Mouse (Mus musculus) ES-CJ7 (cell line): ENCODE results near the gene Krt6a.
"Not testable (repeated sequence)": the region's sequence is repeated elsewhere in the genome, so short reads cannot be mapped to it uniquely, and the experiment has no call there.

Source experiments
- DNase-seq: peaks from one replicate; pipeline ENCODE4 v3.0.0; 2011; ENCODE audit warnings: low read depth, low spot score

Gene Krt6a

GRCm38 (mm10) chr15:101694207-101694606 is at the start of gene Krt6a:
Krt6a (minus strand) TSS chr15:101694307.
- no peak for DNase-seq

- DNase-seq = peak; percentile 5
These were observed 48.6 kb upstream of the Krt6a start, which contains the start of gene Krt71 for GRCm38 (mm10) chr15:101742711-101743110. Krt71 (minus strand) TSS chr15:101743109.

DNA sequence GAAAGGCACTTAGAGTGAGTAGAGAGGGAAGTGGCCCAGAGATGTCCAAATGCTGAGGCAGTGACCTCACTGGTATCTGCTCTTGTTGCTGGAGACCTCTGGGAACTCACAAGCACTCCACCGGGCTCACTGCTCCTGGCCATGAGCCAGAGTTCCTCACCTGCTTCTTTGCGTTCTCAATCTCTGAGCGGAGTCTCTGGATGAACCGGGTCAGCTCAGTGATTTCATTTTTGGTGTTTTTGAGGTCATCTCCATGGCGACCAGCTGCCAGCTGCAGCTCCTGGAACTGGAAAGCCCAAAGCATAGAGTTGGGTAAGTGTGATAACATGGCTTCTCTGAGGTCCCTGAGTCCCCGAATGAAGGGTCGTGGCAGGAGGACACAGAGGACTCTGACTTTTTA is 43.7 kb upstream of the Krt6a start:
- DNase-seq = no peak

DNA sequence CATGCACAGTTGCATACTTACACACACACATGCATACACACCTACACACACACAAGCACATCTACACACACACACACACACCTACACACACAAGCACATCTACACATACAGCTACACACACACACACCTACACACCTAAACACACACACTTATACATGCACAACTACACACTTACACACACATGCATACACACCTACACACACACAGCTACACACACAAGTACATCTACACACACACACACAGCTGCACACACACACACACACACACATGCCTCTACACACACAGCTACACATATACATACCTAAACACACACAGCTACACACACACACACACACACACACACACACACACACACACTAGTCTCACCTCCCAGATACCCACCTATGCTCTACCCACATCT is 36.5 kb upstream of the Krt6a start:
- DNase-seq = no peak

DNA sequence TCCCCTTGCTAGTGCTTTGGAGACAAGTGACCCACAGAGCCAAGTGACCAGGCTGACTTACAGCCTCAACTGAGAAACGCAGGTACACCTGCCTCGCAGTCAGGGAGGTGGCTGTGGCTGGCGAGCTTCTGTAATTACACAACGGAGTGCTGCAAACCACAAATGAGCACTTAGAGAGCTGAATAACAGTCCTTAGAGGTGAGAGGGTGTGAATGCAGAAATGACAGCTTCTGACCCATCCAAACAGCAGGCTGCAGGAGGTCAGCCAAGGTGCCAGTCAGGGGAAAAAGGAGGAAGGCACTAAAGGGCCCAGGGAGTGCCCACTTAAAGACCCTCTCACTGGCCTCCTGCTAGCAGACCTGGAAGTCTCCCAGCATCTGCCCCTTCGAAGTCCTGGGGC is 30.6 kb upstream of the Krt6a start:
- DNase-seq = no peak

- no peak for DNase-seq
These were observed 21.7 kb upstream of the Krt6a start for GRCm38 (mm10) chr15:101715831-101716230.

GRCm38 (mm10) chr15:101714356-101714755 is 20.2 kb upstream of the Krt6a start:
- DNase-seq = no peak

DNA sequence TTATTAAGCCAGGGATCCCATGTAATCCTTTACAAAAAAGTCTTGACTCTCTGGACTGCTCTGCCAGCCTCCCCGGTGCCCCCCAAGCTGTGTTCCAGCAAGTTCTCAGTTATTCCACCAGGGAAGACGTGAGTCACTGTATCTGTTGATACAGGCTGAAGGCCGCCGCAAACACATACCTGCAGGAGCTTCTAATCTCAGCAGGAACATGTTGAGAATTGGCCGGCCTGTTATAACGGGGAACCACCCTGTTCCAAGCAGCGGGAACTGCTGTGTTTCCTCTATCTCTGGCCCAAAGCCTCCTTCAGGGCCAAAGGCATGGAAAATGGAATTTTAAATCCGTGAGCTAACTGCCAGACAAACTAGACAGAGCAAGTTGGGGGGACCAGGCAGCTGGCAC is 19.6 kb upstream of the Krt6a start:
- no peak for DNase-seq

GRCm38 (mm10) chr15:101712720-101713119 is 18.6 kb upstream of the Krt6a start, which contains the start of gene Krt5:
Krt5 (minus strand) TSS chr15:101712898.
- no peak for DNase-seq

DNA sequence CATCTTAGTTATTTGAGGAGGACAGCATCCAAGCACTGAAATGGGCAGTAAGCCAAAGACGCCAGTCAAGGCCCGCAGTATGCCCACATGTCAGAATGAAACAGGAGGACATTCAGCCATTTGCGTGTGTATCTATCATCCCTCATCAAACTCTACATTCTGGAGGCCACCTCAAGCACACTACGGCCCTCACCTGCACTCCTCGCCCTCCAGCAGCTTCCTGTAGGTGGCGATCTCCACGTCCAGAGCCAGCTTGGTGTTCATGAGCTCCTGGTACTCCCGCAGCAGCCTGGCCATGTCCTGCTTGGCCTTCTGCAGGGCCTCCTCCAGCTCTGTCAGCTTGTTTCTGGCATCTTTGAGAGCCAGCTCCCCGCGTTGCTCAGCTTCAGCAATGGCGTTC is 14.6 kb upstream of the Krt6a start:
- DNase-seq = peak; percentile 15

GRCm38 (mm10) chr15:101707454-101707853 is 13.3 kb upstream of the Krt6a start:
- DNase-seq = no peak

DNA sequence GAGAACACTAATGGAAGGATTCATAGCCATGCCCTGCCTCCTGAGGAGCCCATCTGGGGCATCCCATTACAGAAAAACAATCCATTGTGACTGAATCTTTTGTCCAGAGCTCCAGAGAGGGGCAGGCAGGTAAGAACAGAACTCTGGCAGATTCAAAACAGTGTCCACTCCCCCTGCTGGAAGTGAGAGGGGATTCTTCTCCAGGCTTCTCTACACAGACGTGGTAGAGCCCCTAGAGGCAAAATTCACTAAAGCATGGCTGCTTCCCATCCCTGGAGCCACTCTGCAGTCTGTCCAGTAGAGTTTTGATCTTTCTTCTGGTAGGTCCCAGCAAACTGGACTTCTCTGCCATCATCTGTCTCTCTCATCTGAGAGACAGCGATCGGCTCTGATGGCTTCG is 10.0 kb upstream of the Krt6a start:
- peak; percentile 76 for DNase-seq

DNA sequence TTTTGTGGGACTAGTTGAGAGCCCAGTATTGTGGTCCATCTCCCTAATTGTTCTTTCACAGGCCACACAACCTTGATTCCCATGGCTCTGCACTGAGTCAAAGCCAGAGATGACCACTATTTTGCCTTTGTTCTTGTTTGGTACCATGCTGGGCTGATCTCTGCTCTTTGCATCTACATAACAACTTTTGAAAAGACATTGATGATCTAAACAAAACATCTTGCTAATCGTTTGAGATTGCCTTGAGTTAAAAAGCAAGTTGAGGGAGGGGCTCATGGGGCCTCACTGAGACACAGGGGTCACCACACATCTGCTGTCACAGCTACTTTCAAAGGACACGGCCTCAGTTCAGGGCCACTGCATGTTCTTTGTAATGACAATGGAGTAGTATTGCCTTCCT is 8.3 kb upstream of the Krt6a start:
- DNase-seq = peak; percentile 39

GRCm38 (mm10) chr15:101699866-101700265 is 5.8 kb upstream of the Krt6a start:
- no peak for DNase-seq

DNA sequence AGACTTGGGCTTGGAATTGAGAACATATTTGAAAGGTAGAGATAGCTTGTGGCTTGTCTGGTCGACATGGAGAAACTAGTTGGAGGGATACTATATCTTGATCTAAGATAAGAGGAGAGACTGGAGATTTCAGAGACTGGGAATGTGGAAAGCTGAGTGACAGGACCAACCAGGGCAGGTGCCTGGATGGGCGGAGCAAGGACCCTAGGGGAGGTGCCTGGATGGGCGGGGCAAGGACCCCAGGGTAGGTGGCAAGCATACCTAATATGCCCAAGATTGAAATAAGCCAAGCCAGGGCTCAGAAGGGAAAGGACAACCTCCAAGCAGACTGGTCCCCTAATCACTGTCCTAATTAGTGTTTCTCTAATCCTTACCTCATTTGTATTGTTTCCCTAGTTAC is 5.1 kb upstream of the Krt6a start:
- DNase-seq = no peak

- DNase-seq = no peak
These were observed 3.5 kb upstream of the Krt6a start for GRCm38 (mm10) chr15:101697326-101698188.

DNA sequence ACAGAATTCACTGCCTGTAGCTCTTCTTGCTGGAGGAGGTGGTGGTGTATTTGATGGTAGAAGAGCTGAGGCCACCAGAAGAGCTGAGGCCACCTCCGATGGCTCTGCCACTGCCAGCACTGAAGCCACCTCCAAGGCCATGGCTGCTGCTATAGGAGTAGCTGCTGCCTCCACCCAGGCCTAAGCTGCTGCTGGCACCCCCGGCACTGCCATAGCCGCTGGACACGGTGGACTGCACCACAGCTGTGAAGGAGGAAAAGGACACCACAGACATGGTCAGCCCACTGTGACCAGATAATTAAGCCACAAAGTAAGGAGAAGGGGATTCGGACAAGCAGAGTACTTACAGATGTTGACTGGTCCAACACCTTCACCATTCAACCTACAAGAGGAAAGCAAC is 3.6 kb downstream of the Krt6a start:
- not testable (repeated sequence) for DNase-seq

GRCm38 (mm10) chr15:101688161-101688560 is 5.9 kb downstream of the Krt6a start:
- no peak for DNase-seq

DNA sequence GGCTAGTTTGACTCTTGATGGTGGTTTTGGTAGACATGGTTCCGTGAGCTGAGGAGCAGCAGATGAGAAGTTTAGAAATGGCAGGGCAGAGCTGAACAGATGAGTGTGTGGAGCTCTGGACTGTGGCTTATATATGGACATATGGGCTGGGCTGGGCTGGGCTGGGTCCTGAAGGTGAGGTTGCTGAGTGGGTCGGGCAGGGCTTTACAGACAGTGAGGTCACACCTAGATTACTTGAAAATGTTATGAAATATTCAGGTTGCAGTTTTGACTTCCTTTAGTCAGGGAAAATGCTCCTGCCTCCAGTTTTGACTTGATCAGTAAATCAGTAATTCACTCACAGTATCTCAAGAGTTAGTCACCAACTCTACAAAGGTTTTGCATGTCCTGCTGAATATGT is 13.9 kb downstream of the Krt6a start, which contains the start of gene Krt6b:
Gene Krt6b, minus strand, starts transcription at position 101 of the 400 bp plus-strand sequence.
- DNase-seq = no peak

- no peak for DNase-seq
These were observed 18.1 kb downstream of the Krt6a start for GRCm38 (mm10) chr15:101675978-101676377.

DNA sequence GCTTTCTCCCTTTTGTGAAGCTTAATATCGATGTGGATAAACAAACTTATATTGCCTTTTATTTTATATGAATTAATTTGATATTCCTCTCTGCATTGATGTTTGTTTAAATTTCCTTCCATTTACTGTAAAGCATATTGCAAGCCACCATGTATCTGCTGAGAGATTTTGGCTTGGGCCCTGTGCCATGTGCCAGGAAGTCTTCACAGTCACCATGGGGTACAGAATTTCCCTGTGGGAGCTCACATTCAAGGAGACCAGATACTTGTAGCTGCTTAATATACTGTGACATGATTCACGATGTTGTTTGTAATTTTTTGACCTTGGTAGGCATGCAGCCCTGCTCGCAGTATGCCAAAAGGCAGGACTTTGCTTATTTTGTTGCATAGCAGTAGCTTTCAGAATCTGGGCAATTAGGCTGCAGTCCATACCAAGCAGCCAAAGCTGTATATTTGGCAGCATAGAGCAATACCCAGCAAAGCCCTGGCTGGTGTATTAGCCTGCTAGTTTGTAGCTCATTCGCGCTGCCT is 41.3 kb downstream of the Krt6a start:
- DNase-seq = no peak

GRCm38 (mm10) chr15:101647280-101647679 is 46.8 kb downstream of the Krt6a start, which contains the start of gene Gm5478:
Gm5478 (minus strand) TSS chr15:101647380.
- DNase-seq = no peak
